Mouse (Mus musculus): ENCODE measurements around the gene Ildr2. TPM values are rescaled to one million over a fixed set of nuclear protein-coding genes. Genes with fewer than 3 reads are reported as not detected.

Gene Ildr2
- 1.4 and 1.8 TPM in 2 replicates for polyA plus RNA-seq (2014; fragmentation: Nextera tagmentation; extraction: Ambion mirVana)

- H3K27me3 ChIP-seq (replicated peaks; ENCODE audit: control insufficient read depth, insufficient read depth, low read length): peaks cover 37% of the 10 kb centered on the region
- H3K36me3 ChIP-seq (ENCODE audit: control insufficient read depth, insufficient read depth, low read length): no peaks in the 10 kb centered on the region
- no peaks in the 10 kb centered on the region for H3K9me3 ChIP-seq (ENCODE audit: control insufficient read depth, low read length)
- ATAC-seq (ENCODE audit: low read depth) (peak; percentile 74), DNase-seq (ENCODE audit: low spot score) (peak; percentile 50)
- peak within 1 kb of the TSS; percentile 58 for H3K9ac ChIP-seq (ENCODE audit: low read depth, low read length)
- H3K4me3 ChIP-seq (ENCODE audit: low read depth, low read length): peak within 1 kb of the TSS; percentile 47
- H3K4me1 ChIP-seq (ENCODE audit: control insufficient read depth, insufficient read depth, low read length): 0 out of 2 replicates have a peak, but pooled peaks cover 3% of the 10 kb centered on the region
- H3K27ac ChIP-seq (replicated peaks; ENCODE audit: low read depth, low read length): no peak within 1 kb of the TSS
- H3K4me2 ChIP-seq (ENCODE audit: low read depth, low read length): peak within 1 kb of the TSS; percentile 89
- under 1% methylated on average over 31 of the region's 72 CpGs for WGBS
Measured at GRCm38 (mm10) chr1:166253898-166254894, at the start of gene Ildr2. Gene Ildr2, plus strand, starts transcription at chr1:166254139.

DNA sequence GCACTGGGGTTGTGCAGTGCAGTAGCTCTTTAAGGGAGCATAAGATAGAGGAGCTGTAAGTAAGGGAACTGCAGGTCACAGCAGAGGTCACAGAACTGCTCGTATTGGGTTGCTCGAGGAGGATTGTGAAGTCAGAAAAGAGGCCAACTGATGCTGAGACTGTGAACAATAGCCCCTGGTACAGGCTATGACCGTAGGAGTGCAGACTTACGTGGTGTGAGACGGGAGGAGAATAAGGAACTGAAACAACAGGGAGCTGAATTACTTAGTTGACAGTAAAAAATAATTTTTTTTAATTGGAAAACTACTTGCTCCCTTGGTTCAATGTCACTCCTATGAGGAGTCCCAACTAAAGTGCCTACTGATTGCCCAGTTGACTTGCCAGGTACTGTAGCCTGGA lies 49.8 kb upstream of the Ildr2 start:
- Histone ChIP-seq H3K4me2 (ENCODE audit: low read depth, low read length) (no peak overlapping the region), H3K27ac (replicated peaks; ENCODE audit: low read depth, low read length) (no peak overlapping the region), H3K27me3 (replicated peaks; ENCODE audit: control insufficient read depth, insufficient read depth, low read length) (no peaks in the 10 kb centered on the region), H3K4me1 (ENCODE audit: control insufficient read depth, insufficient read depth, low read length) (no peaks in the 10 kb centered on the region), H3K9ac (ENCODE audit: low read depth, low read length) (no peak overlapping the region), H3K36me3 (ENCODE audit: control insufficient read depth, insufficient read depth, low read length) (no peaks in the 10 kb centered on the region), H3K9me3 (ENCODE audit: control insufficient read depth, low read length) (no peaks in the 10 kb centered on the region), H3K4me3 (ENCODE audit: low read depth, low read length) (no peak overlapping the region)
- WGBS: 43% methylated on average over 5 of the region's 5 CpGs
- DNase-seq (ENCODE audit: low spot score) (no peak), ATAC-seq (ENCODE audit: low read depth) (no peak)

DNA sequence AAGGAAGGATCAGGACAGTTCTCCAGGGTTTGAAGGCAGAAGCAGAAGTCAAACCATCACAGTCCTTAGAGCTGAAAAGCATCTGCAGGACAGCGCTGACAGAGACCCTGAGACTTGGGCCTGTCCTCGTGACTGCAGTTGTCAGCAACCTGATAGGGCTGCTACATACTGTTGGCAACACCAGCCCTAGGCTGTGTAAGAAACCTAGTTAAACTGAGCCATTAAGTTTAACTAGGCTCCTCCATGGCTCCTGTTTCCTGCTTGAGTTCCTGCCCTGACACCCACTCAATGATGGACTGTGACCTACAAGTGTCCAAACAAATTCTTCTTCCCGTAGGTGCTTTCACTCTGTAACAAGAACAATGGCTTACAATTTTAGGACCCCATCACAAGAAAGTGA lies 48.8 kb upstream of the Ildr2 start:
- Histone ChIP-seq H3K9me3 (ENCODE audit: control insufficient read depth, low read length) (no peaks in the 10 kb centered on the region), H3K36me3 (ENCODE audit: control insufficient read depth, insufficient read depth, low read length) (no peaks in the 10 kb centered on the region), H3K4me3 (ENCODE audit: low read depth, low read length) (no peak overlapping the region), H3K27me3 (replicated peaks; ENCODE audit: control insufficient read depth, insufficient read depth, low read length) (no peaks in the 10 kb centered on the region), H3K4me1 (ENCODE audit: control insufficient read depth, insufficient read depth, low read length) (no peaks in the 10 kb centered on the region), H3K9ac (ENCODE audit: low read depth, low read length) (no peak overlapping the region), H3K4me2 (ENCODE audit: low read depth, low read length) (no peak overlapping the region), H3K27ac (replicated peaks; ENCODE audit: low read depth, low read length) (no peak overlapping the region)
- no peak for DNase-seq (ENCODE audit: low spot score)
- 59% methylated on average over 3 of the region's 3 CpGs for WGBS
- ATAC-seq (ENCODE audit: low read depth): no peak

GRCm38 (mm10) chr1:166209371-166209770 lies 44.6 kb upstream of the Ildr2 start:
- WGBS: 81% methylated on average over 6 of the region's 6 CpGs
- no peak for DNase-seq (ENCODE audit: low spot score)
- ATAC-seq (ENCODE audit: low read depth): no peak

GRCm38 (mm10) chr1:166214181-166214580 lies 39.8 kb upstream of the Ildr2 start:
- Histone ChIP-seq H3K27ac (replicated peaks; ENCODE audit: low read depth, low read length) (no peak overlapping the region), H3K4me2 (ENCODE audit: low read depth, low read length) (no peak overlapping the region), H3K27me3 (replicated peaks; ENCODE audit: control insufficient read depth, insufficient read depth, low read length) (no peaks in the 10 kb centered on the region), H3K9me3 (ENCODE audit: control insufficient read depth, low read length) (no peaks in the 10 kb centered on the region), H3K36me3 (ENCODE audit: control insufficient read depth, insufficient read depth, low read length) (no peaks in the 10 kb centered on the region), H3K4me3 (ENCODE audit: low read depth, low read length) (no peak overlapping the region), H3K9ac (ENCODE audit: low read depth, low read length) (no peak overlapping the region), H3K4me1 (ENCODE audit: control insufficient read depth, insufficient read depth, low read length) (no peaks in the 10 kb centered on the region)
- 79% methylated on average over 4 of the region's 4 CpGs for WGBS
- ATAC-seq (ENCODE audit: low read depth) (no peak), DNase-seq (ENCODE audit: low spot score) (peak; percentile 11)

More at GRCm38 (mm10) chr1:166209371-166209770, 44.6 kb upstream of the Ildr2 start:
- H3K9ac ChIP-seq (ENCODE audit: low read depth, low read length): no peak overlapping the region
- H3K27me3 ChIP-seq (replicated peaks; ENCODE audit: control insufficient read depth, insufficient read depth, low read length): no peaks in the 10 kb centered on the region
- H3K36me3 ChIP-seq (ENCODE audit: control insufficient read depth, insufficient read depth, low read length): no peaks in the 10 kb centered on the region
- no peaks in the 10 kb centered on the region for H3K9me3 ChIP-seq (ENCODE audit: control insufficient read depth, low read length)
- H3K4me1 ChIP-seq (ENCODE audit: control insufficient read depth, insufficient read depth, low read length): no peaks in the 10 kb centered on the region
- H3K4me3 ChIP-seq (ENCODE audit: low read depth, low read length): no peak overlapping the region
- H3K27ac ChIP-seq (replicated peaks; ENCODE audit: low read depth, low read length): no peak overlapping the region
- no peak overlapping the region for H3K4me2 ChIP-seq (ENCODE audit: low read depth, low read length)

GRCm38 (mm10) chr1:166238315-166238969 lies 15.5 kb upstream of the Ildr2 start, which contains the start of gene Mael:
Gene Mael, minus strand, starts transcription at chr1:166238747.
- Histone ChIP-seq H3K4me1 (ENCODE audit: control insufficient read depth, insufficient read depth, low read length) (no peaks in the 10 kb centered on the region), H3K9ac (ENCODE audit: low read depth, low read length) (no peak within 1 kb of the TSS), H3K36me3 (ENCODE audit: control insufficient read depth, insufficient read depth, low read length) (no peaks in the 10 kb centered on the region), H3K4me3 (ENCODE audit: low read depth, low read length) (no peak within 1 kb of the TSS), H3K4me2 (ENCODE audit: low read depth, low read length) (no peak within 1 kb of the TSS), H3K9me3 (ENCODE audit: control insufficient read depth, low read length) (peaks cover 10% of the 10 kb centered on the region), H3K27me3 (replicated peaks; ENCODE audit: control insufficient read depth, insufficient read depth, low read length) (no peaks in the 10 kb centered on the region), H3K27ac (replicated peaks; ENCODE audit: low read depth, low read length) (no peak within 1 kb of the TSS)
- no peak for DNase-seq (ENCODE audit: low spot score)
- WGBS: 88% methylated on average over 53 of the region's 53 CpGs
- ATAC-seq (ENCODE audit: low read depth): no peak

- no peak for DNase-seq (ENCODE audit: low spot score)
- H3K27ac ChIP-seq (replicated peaks; ENCODE audit: low read depth, low read length): no peak overlapping the region
Measured at GRCm38 (mm10) chr1:166244285-166244684, 9.7 kb upstream of the Ildr2 start.

GRCm38 (mm10) chr1:166255091-166255490 lies 1.2 kb downstream of the Ildr2 start:
- Histone ChIP-seq H3K4me1 (ENCODE audit: control insufficient read depth, insufficient read depth, low read length) (0 out of 2 replicates have a peak, but pooled peaks cover 3% of the 10 kb centered on the region), H3K27ac (replicated peaks; ENCODE audit: low read depth, low read length) (no peak overlapping the region), H3K36me3 (ENCODE audit: control insufficient read depth, insufficient read depth, low read length) (no peaks in the 10 kb centered on the region), H3K9ac (ENCODE audit: low read depth, low read length) (no peak overlapping the region), H3K4me3 (ENCODE audit: low read depth, low read length) (no peak overlapping the region), H3K27me3 (replicated peaks; ENCODE audit: control insufficient read depth, insufficient read depth, low read length) (peaks cover 37% of the 10 kb centered on the region), H3K4me2 (ENCODE audit: low read depth, low read length) (no peak overlapping the region; the same call in 1 of the 2 replicates), H3K9me3 (ENCODE audit: control insufficient read depth, low read length) (no peaks in the 10 kb centered on the region)
- no peak for ATAC-seq (ENCODE audit: low read depth)
- WGBS: 56% methylated on average over 8 of the region's 8 CpGs
- DNase-seq (ENCODE audit: low spot score): no peak

More at GRCm38 (mm10) chr1:166244285-166244684, 9.7 kb upstream of the Ildr2 start:
- Histone ChIP-seq H3K9ac (ENCODE audit: low read depth, low read length) (no peak overlapping the region), H3K36me3 (ENCODE audit: control insufficient read depth, insufficient read depth, low read length) (no peaks in the 10 kb centered on the region), H3K27me3 (replicated peaks; ENCODE audit: control insufficient read depth, insufficient read depth, low read length) (no peaks in the 10 kb centered on the region), H3K4me1 (ENCODE audit: control insufficient read depth, insufficient read depth, low read length) (no peaks in the 10 kb centered on the region), H3K9me3 (ENCODE audit: control insufficient read depth, low read length) (no peaks in the 10 kb centered on the region), H3K4me3 (ENCODE audit: low read depth, low read length) (no peak overlapping the region), H3K4me2 (ENCODE audit: low read depth, low read length) (no peak overlapping the region)
- no peak for ATAC-seq (ENCODE audit: low read depth)
- 55% methylated on average over 6 of the region's 6 CpGs for WGBS
